Mouse (Mus musculus) spleen, postnatal 10 days (tissue): ENCODE measurements at regions not wholly inside any gene's neighbourhood (a gene's known extent, or its start where the extent isn't known, plus 50 kb on each side); places are given as distances from the start of the nearest gene placed in this dataset.

Source experiments
- DNase-seq, 2 experiments: peaks; one replicate each; pipeline ENCODE4 v3.0.0; 2021 to 2022; ENCODE audit warnings: low spot score in 2 of 2

DNA sequence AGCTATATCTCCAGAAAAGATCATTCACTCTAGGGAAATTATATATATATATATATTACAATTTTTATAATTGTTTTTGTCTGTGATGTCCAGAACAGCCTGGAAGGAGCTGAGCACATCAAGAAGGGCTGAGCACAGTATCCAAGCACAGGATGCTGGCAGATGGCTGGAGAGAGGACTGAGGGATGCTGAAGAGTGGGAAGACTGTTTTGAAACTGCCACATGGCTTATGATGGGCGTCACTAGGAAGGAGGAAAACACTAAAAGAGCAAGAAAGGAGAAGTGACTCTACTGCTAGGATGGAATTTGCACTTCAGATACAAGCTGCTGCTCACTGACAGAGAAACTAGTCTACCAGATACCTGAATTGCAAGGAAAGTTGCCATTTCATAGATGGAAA lies 50.4 kb upstream of the Atg10 start:
- DNase-seq: no peak

DNA sequence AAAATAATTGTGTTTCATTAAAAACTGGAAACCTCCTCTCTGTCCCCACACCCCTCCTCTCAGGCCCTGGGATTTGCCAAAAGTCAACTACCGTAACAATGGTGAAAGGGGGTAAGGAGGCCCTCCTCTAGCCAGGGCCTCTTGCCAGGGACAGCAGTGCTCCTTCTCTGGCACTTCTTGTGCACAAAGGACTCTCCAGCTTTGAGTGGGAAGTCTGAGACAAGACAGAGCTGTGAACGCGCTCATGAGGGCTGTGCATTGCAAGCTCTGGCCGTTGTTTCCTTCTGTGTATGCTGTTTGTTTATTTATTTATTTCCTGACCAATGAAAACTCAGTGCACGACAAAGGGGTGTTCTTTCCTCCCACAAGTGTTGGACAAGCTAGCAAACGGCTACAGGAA lies 50.8 kb upstream of the Atg10 start:
- no peak for DNase-seq

DNA sequence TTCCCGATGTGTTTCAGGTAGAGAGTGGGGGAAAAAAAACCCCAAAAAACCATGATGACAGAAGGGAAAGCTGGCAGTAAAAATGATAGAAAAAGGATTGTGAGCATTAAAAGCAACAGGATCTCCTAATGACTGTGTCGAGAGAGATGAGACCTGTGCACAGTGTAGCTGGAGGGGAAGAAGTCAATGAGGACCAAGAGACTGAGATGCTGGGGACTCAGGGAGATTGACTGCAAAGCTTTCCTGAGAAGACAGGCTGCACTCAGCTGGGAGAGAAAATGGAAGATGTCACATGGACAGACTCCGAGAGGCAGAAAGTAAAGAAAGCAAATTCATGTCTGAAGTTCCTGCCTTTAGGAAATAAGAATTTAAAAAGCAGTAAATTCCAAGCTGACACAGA lies 55.7 kb upstream of the Atg10 start:
- no peak for DNase-seq

GRCm38 (mm10) chr13:91295552-91296170 lies 71.9 kb upstream of the Atg10 start:
- no peak for DNase-seq

GRCm38 (mm10) chr13:91296521-91297160 lies 72.9 kb upstream of the Atg10 start:
- DNase-seq: no peak

- DNase-seq: no peak
These were observed 78.1 kb upstream of the Atg10 start for GRCm38 (mm10) chr13:91301849-91302248.

GRCm38 (mm10) chr13:91305697-91306405 lies 82.1 kb upstream of the Atg10 start:
- DNase-seq: peak in 1 of 2 experiments; percentile 59

GRCm38 (mm10) chr13:91306545-91306944 lies 82.8 kb upstream of the Atg10 start:
- DNase-seq: no peak

GRCm38 (mm10) chr13:91312905-91313571 lies 89.3 kb upstream of the Atg10 start:
- no peak for DNase-seq

GRCm38 (mm10) chr13:91322331-91322730 lies 98.6 kb upstream of the Atg10 start:
- no peak for DNase-seq

DNA sequence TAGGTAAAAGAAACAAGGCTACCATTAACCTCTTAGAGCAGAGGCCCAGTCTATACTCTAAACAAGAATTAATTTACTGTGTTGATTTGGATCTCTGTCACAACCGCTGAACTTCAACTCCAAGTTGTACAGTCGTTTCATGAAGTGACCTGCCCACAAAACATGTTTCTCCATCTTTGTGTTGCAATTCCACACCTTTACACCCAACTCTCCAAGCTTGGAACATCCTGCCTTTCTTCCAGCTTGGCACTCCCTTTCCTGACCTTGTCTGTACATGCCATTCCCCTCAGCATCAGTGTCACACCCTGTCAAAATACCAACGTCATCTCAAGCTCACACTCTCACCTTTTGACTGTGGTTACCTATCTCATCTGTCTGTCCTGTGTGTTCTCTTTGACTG lies 103.1 kb upstream of the Atg10 start:
- DNase-seq: no peak

DNA sequence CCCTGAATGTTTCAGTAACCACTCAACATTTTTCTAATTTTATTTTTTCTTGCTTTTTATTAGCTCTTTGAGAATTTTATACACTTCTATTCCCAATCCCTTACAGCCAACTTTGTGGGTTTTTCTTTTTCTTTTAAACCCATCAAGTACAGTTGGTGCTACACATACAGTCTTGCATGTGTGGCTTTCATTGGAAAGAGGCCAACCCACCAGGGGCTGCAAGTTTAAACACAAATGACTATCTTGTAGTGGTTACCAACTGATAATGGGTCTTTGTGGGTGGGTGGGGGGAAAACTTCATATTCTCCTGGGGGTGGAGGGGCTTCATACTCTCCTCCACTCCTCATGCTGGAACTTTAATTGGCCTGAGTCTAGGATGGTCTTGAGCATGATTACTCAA lies 110.5 kb upstream of the Atg10 start:
- no peak for DNase-seq

DNA sequence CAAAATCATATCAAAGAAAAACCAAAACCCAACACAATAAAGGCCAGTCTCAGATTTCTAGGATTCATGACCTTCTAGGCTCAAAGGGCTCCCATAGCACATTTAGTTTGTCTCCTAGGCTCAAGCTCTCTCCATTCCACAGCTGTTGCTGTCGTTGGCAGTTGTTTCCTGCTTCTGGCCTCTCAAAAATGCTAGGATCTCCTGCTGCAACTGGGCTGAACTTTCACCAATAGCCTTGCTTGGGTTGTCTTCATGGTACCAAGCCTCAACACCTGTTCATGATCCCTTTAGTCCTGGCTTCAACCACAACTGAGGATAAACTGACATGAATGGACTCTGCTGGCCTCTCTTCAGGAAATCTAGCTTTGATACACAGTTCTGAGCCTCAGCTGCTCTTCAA lies 115.9 kb upstream of the Ssbp2 start:
- no peak for DNase-seq

DNA sequence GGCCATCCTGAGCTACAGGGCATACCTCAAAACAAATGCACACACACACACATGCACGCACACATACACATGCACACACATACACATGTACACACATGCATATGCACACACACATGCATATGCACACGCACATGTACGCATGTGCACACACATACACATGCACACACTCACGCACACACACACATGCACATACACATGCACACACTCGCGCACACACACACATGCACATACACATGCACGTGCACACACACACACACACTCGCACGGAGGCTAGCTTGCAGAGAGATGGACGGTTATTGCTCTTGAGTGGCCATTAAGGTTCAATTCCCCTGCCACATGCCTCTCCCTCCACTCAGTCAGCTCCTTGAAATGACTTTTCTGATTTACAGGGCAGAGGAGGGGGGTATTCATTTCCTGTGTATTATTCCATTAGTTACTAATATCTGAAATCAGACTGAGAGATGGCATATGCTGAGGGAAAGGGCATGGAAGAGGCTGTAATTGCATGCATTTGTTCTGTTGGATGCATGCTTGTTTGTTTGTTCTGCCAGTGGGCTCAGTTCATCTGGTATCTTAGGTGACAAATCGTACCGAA lies 111.5 kb upstream of the Ssbp2 start:
- no peak for DNase-seq

- no peak for DNase-seq
These were observed 107.8 kb upstream of the Ssbp2 start for GRCm38 (mm10) chr13:91352311-91352710.

DNA sequence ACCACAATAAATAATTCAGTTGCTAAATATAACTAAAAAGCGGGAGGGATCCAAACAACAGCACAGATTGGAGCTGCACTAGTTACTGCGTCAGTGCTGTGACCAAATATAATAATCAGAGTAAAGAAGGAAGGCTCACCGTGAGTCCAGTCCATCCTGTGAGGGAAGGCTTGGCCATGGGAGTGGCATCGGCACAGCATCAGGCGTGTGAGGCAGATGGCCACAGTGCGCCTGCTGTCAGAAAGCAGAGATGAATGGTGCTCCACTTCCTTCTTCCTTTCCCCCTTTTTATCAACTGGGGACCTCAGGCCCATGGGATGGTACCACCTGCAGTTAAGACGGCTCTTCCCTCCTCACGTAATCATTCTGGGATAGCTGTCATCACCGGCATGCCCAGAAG lies 103.6 kb upstream of the Ssbp2 start:
- DNase-seq: no peak

- DNase-seq: no peak
These were observed 100.0 kb upstream of the Ssbp2 start for GRCm38 (mm10) chr13:91360121-91360520.

DNA sequence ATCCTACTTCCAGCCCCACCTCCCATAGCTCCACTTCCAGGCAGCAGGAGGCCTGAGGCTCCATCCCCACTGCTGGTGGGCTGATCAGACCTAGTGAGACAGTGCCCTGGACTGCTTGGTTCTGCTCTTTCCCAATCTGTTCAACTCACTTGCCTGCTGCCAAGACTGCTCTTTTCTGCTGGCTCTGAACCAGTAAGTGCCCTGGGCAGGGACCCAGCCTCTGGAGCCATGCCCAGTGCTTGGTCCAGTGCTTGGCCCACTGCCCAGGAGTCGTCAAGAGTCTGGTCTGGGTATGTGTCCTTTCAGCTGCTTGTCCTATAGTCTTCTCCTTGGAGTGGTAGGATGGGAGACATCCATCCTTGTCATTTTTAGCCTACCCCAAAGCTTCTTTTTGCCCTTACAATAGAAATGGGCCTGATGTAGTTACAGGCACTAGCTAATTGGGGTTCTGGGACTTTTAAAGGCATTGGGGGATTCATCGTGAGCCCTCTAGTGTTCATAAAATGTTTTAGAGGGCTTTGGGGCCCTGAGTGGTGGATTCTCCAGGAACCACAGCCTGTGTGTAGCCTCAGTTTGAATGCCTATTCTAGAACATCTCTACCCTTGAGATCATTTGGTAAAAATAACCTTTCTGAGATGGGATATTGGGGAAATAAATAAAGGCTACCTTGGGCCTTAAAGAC lies 94.7 kb upstream of the Ssbp2 start:
- DNase-seq: peak in 1 of 2 experiments; percentile 25

- DNase-seq: no peak
These were observed 93.5 kb upstream of the Ssbp2 start for GRCm38 (mm10) chr13:91366540-91366939.

DNA sequence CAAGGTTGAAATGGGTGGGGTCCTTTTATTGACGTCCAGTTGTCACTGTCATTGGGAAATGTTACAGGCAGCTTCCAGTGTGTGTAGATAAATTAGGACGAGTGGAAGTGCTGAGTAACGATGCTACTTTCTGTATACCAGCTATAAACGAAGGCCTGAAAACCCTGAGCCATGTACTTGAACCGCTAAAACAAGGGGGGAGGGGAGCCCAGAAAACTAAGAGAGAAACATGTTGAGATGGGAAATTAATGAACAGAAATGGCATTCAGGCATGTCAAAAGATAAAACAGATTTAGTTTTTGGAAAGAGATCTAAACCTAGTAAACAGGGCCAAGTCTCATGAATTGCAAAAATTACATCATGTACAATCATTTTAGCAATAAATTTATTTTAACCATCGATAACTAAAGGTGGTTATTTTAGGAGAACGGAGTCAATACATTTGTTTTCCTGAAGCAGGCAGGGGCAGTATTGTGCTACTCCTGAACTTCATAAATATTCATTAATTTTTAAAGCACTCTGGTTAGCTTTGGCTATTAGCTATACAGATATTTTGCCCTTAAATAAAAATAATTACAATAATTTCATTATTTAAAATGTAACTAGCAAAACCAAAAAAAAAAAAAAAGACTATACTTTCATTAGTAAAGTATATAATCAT lies 92.1 kb upstream of the Ssbp2 start:
- DNase-seq: no peak

- DNase-seq: no peak
These were observed 91.4 kb upstream of the Ssbp2 start for GRCm38 (mm10) chr13:91368664-91369063.
